Mouse (Mus musculus): ENCODE measurements at regions not wholly inside any gene's neighbourhood (a gene's known extent, or its start where the extent isn't known, plus 50 kb on each side); places are given as distances from the start of the nearest gene placed in this dataset.
A peak's percentile ranks its signal among the peaks of the same experiment; 100 is the strongest.

DNA sequence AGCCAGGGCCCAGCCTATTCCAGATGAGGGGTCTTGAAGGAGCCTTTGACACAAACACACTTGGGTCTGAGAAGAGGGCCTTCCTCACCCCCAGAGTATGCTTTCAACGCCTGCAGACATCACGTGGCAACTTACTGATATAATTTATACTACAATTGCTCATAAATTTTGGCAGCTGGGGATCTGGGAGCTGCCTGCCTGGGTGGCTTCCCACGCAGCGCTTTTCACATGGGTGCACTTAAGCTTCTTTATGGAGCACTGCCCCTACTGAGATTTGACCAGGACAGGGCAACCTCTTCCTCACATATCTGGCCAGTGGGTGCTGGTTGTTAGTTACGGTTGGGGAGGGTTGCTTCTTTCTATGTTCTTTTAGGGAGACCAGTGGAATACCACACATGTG, 61.6 kb downstream of the Spesp1 start:
- no peak for ATAC-seq
- Histone ChIP-seq H3K4me3 (ENCODE audit: low read length) (no peak overlapping the region), H3K27me3 (replicated peaks; ENCODE audit: control insufficient read depth, insufficient read depth, low read length) (no peaks in the 10 kb centered on the region), H3K27ac (ENCODE audit: low read length) (no peak overlapping the region), H3K4me2 (ENCODE audit: low read depth, low read length) (no peak overlapping the region), H3K4me1 (ENCODE audit: control insufficient read depth, insufficient read depth, low read length) (peaks cover 10% of the 10 kb centered on the region), H3K9me3 (ENCODE audit: control insufficient read depth, low read length) (no peaks in the 10 kb centered on the region), H3K9ac (ENCODE audit: low read depth, low read length) (no peak overlapping the region), H3K36me3 (ENCODE audit: control insufficient read depth, insufficient read depth, low read length) (no peaks in the 10 kb centered on the region)
- 52% methylated on average over 5 of the region's 5 CpGs for WGBS

DNA sequence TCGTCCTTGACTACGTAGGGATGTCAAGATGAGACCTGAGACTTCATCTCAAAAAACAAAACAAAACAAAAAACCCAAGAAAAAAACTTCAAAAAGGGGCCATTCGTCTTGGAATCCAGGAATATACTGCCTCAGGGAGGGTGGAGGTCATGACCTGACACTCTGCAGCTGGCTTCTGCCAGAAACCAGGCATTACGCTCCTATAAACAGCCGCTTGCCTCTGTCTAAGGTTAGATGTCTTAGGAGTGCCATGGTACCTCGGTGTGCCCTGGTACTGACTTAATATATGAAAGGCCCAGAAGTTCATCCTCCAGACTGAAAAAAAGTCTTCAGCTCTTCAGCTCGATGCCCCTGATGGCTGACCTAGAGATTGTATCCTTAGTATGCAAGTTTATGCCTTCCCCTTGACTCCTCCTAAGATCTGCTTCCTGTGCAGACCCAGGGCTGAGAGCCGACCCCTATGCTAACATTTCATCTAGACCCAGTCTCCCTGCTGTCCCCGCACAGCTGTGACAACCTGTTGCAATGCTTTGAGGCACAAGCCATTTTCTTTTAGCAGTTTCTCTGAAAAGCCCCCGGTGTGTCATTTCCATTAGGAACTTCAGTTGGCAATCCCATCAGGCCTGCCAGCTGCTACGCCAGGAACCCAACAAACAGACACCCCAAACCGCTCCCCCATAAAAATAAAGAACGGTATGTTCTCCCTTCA, 66.7 kb downstream of the Spesp1 start:
- 59% methylated on average over 13 of the region's 13 CpGs for WGBS
- no peaks in the 10 kb centered on the region for H3K27me3 ChIP-seq (replicated peaks; ENCODE audit: control insufficient read depth, insufficient read depth, low read length)
- H3K36me3 ChIP-seq (ENCODE audit: control insufficient read depth, insufficient read depth, low read length), result no peaks in the 10 kb centered on the region
- H3K27ac ChIP-seq (ENCODE audit: low read length), result no peak overlapping the region
- no peaks in the 10 kb centered on the region for H3K9me3 ChIP-seq (ENCODE audit: control insufficient read depth, low read length)
- H3K4me1 ChIP-seq (ENCODE audit: control insufficient read depth, insufficient read depth, low read length), result peaks cover 3% of the 10 kb centered on the region; the same call in 1 of the 2 replicates
- H3K4me2 ChIP-seq (ENCODE audit: low read depth, low read length), result no peak overlapping the region
- no peak for ATAC-seq
- no peak overlapping the region for H3K9ac ChIP-seq (ENCODE audit: low read depth, low read length)
- no peak overlapping the region for H3K4me3 ChIP-seq (ENCODE audit: low read length)

DNA sequence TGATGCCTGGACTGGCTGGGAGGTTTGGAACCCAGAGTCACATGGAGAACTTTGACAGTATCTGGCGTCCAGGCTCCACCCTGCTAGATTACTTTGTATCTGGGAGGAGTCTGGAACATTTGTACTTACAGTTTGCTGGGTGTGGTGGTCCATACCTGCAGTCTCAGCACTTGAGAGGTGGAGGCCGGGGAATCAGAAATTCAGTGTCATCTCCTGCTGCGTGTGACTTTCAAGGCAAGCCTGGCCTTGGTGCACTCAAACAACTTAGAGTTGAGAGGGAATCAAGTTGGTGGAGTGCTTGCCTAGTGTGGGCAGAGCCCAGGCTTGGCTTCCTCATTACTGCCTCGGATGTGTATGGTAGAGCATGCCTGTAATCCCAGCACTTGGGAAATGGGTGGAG, 67.5 kb downstream of the Spesp1 start:
- H3K4me1 ChIP-seq (ENCODE audit: control insufficient read depth, insufficient read depth, low read length), result no peaks in the 10 kb centered on the region
- H3K9me3 ChIP-seq (ENCODE audit: control insufficient read depth, low read length), result no peaks in the 10 kb centered on the region
- no peak for ATAC-seq

DNA sequence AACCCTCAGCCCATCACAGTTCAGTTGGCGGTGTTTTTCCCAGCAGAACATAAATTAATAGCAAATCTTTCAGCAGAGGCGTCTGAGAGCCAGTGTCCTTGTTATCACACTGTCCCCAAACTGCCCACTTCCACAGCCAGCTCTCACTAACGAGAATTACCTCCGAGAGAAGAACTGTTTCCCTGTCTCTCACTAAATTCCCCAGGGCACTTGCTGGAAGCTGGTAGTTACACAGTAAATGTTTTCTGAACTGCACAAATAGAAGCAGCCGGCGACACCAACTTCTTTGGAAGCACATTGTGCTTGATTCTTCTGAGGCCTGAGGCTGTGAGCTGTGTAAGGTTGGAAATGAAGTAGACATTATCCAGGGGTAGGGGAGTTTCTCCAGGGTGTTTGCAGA, 69.4 kb downstream of the Spesp1 start:
- no peak for ATAC-seq
- Histone ChIP-seq H3K27ac (ENCODE audit: low read length) (no peak overlapping the region), H3K4me1 (ENCODE audit: control insufficient read depth, insufficient read depth, low read length) (no peaks in the 10 kb centered on the region), H3K9ac (ENCODE audit: low read depth, low read length) (no peak overlapping the region), H3K4me3 (ENCODE audit: low read length) (no peak overlapping the region), H3K4me2 (ENCODE audit: low read depth, low read length) (no peak overlapping the region), H3K9me3 (ENCODE audit: control insufficient read depth, low read length) (no peaks in the 10 kb centered on the region), H3K27me3 (replicated peaks; ENCODE audit: control insufficient read depth, insufficient read depth, low read length) (no peaks in the 10 kb centered on the region), H3K36me3 (ENCODE audit: control insufficient read depth, insufficient read depth, low read length) (no peaks in the 10 kb centered on the region)
- 42% methylated on average over 6 of the region's 6 CpGs for WGBS

More for the DNA sequence above, 67.5 kb downstream of the Spesp1 start:
- Histone ChIP-seq H3K27me3 (replicated peaks; ENCODE audit: control insufficient read depth, insufficient read depth, low read length) (no peaks in the 10 kb centered on the region), H3K9ac (ENCODE audit: low read depth, low read length) (no peak overlapping the region), H3K4me2 (ENCODE audit: low read depth, low read length) (no peak overlapping the region), H3K4me3 (ENCODE audit: low read length) (no peak overlapping the region), H3K36me3 (ENCODE audit: control insufficient read depth, insufficient read depth, low read length) (no peaks in the 10 kb centered on the region), H3K27ac (ENCODE audit: low read length) (no peak overlapping the region)
- 64% methylated on average over 4 of the region's 4 CpGs for WGBS

DNA sequence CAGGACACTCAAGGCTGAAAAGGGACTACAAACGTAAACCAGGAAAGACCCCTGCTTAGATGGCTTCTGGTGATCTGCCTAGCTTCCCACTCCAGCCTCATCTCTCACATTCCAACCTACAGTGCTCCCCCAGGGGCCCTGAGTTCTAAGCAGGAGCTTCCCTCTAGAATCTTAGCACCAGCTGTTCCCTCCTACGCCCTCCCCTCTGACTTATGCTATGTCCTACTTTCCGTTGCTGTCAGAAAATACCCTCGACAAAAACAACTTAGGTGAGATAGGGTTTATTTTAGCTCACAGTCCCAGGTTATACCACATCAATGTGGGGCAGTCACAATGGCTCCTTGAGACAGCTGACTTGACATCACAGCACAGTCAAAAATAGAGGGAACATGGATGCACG, 71.2 kb downstream of the Spesp1 start:
- Histone ChIP-seq H3K9ac (ENCODE audit: low read depth, low read length) (no peak overlapping the region), H3K27me3 (replicated peaks; ENCODE audit: control insufficient read depth, insufficient read depth, low read length) (no peaks in the 10 kb centered on the region), H3K4me3 (ENCODE audit: low read length) (no peak overlapping the region), H3K36me3 (ENCODE audit: control insufficient read depth, insufficient read depth, low read length) (no peaks in the 10 kb centered on the region), H3K4me2 (ENCODE audit: low read depth, low read length) (no peak overlapping the region), H3K4me1 (ENCODE audit: control insufficient read depth, insufficient read depth, low read length) (no peaks in the 10 kb centered on the region), H3K9me3 (ENCODE audit: control insufficient read depth, low read length) (no peaks in the 10 kb centered on the region), H3K27ac (ENCODE audit: low read length) (no peak overlapping the region)
- no peak for ATAC-seq
- 87% methylated on average over 5 of the region's 5 CpGs for WGBS

DNA sequence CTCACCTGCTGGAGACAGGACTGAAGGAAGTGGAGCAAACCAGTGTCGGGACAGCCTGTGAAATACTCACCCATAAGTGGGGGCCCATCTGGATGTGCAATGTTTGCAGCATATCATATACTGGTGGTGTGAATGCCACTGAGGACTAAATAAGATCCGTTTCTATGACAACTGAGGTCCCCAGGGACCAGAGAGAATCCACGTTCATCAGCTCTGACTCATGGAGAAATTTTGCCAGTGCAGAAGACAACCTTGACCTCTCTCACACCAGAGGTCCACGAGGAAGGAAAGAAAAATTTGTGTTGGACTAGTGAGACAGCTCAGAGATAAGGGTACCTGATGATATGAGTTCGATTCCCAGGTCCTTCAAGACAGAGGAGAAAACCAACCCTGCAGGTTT, 73.6 kb downstream of the Spesp1 start:
- Histone ChIP-seq H3K27ac (ENCODE audit: low read length) (no peak overlapping the region), H3K4me2 (ENCODE audit: low read depth, low read length) (no peak overlapping the region), H3K4me1 (ENCODE audit: control insufficient read depth, insufficient read depth, low read length) (no peaks in the 10 kb centered on the region), H3K9me3 (ENCODE audit: control insufficient read depth, low read length) (no peaks in the 10 kb centered on the region), H3K36me3 (ENCODE audit: control insufficient read depth, insufficient read depth, low read length) (no peaks in the 10 kb centered on the region), H3K4me3 (ENCODE audit: low read length) (no peak overlapping the region), H3K27me3 (replicated peaks; ENCODE audit: control insufficient read depth, insufficient read depth, low read length) (no peaks in the 10 kb centered on the region), H3K9ac (ENCODE audit: low read depth, low read length) (no peak overlapping the region)
- WGBS, result 69% methylated on average over 5 of the region's 5 CpGs
- no peak for ATAC-seq

DNA sequence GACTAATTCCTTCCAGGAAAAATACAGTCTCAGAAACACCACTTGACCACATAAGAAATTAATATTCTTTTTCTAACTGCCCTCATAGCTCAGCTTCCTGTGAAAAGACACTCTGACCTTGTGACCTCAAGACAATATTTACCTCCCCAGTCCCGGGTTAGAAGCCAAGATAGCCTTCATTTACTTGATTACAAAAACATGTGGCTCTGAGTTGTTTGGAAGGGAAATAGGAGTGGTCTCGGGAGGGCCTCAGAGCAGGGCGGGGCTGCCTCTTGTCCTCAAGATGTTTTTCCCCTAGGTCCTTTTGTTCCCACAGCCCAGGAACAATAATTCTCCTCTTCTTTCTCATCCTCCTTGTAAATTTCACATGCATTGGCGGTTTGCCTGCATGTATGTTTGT, 76.7 kb downstream of the Spesp1 start:
- no peaks in the 10 kb centered on the region for H3K9me3 ChIP-seq (ENCODE audit: control insufficient read depth, low read length)
- no peak overlapping the region for H3K9ac ChIP-seq (ENCODE audit: low read depth, low read length)
- no peak overlapping the region for H3K27ac ChIP-seq (ENCODE audit: low read length)
- H3K4me1 ChIP-seq (ENCODE audit: control insufficient read depth, insufficient read depth, low read length), result no peaks in the 10 kb centered on the region
- 60% methylated on average over 4 of the region's 4 CpGs for WGBS
- ATAC-seq, result 0 out of 2 replicates have a peak, but pooled peaks have one; percentile 21
- H3K4me2 ChIP-seq (ENCODE audit: low read depth, low read length), result no peak overlapping the region
- H3K36me3 ChIP-seq (ENCODE audit: control insufficient read depth, insufficient read depth, low read length), result no peaks in the 10 kb centered on the region
- H3K27me3 ChIP-seq (replicated peaks; ENCODE audit: control insufficient read depth, insufficient read depth, low read length), result no peaks in the 10 kb centered on the region
- no peak overlapping the region for H3K4me3 ChIP-seq (ENCODE audit: low read length)

DNA sequence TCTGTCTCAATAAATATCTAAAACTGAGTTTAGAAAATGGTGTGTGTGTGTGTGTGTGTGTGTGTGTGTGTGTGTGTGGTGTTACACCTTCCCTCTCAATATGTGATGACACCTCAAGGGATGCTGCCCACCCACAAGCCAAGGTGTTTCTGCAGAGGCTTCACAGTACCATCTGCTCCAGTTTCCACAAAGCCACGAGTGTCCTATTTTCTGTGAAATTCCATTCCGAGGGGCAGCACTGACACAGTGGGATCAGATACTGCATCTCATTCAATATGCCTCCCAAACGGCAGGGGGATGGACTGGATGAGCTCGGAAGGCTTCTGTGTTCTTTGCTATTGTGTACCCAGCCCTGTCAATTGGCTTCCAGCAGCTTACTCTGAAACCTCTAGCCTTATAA, 78.5 kb downstream of the Spesp1 start:
- Histone ChIP-seq H3K27me3 (replicated peaks; ENCODE audit: control insufficient read depth, insufficient read depth, low read length) (no peaks in the 10 kb centered on the region), H3K4me1 (ENCODE audit: control insufficient read depth, insufficient read depth, low read length) (no peaks in the 10 kb centered on the region), H3K4me3 (ENCODE audit: low read length) (no peak overlapping the region), H3K4me2 (ENCODE audit: low read depth, low read length) (no peak overlapping the region), H3K9ac (ENCODE audit: low read depth, low read length) (no peak overlapping the region), H3K36me3 (ENCODE audit: control insufficient read depth, insufficient read depth, low read length) (no peaks in the 10 kb centered on the region), H3K9me3 (ENCODE audit: control insufficient read depth, low read length) (no peaks in the 10 kb centered on the region), H3K27ac (ENCODE audit: low read length) (no peak overlapping the region)
- WGBS, result 53% methylated on average over 4 of the region's 4 CpGs
- ATAC-seq, result no peak

DNA sequence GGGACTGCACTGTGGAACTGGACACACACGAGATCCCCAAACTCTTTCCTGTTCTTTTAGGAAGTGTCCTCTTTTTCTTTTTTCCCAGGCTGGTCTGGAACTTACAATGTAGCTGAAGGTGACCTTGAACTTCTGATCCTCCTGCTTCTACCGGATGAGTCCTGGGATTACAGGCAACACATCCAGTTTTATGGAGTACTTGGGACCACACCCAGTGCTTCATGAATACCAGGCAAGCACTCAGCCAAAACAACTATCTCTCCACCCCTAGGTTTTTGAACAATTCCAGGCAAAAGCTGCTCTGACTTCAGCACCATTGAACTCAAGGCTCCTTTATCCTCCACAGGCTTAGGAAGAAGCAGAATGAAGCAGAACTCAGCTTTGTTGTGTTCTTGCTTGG, 79.7 kb downstream of the Spesp1 start:
- H3K4me1 ChIP-seq (ENCODE audit: control insufficient read depth, insufficient read depth, low read length), result no peaks in the 10 kb centered on the region
- WGBS, result 73% methylated on average over 2 of the region's 2 CpGs
- ATAC-seq, result no peak
- H3K9me3 ChIP-seq (ENCODE audit: control insufficient read depth, low read length), result no peaks in the 10 kb centered on the region
- H3K27me3 ChIP-seq (replicated peaks; ENCODE audit: control insufficient read depth, insufficient read depth, low read length), result no peaks in the 10 kb centered on the region
- no peak overlapping the region for H3K4me2 ChIP-seq (ENCODE audit: low read depth, low read length)
- H3K9ac ChIP-seq (ENCODE audit: low read depth, low read length), result no peak overlapping the region
- H3K36me3 ChIP-seq (ENCODE audit: control insufficient read depth, insufficient read depth, low read length), result no peaks in the 10 kb centered on the region
- H3K4me3 ChIP-seq (ENCODE audit: low read length), result no peak overlapping the region
- no peak overlapping the region for H3K27ac ChIP-seq (ENCODE audit: low read length)

DNA sequence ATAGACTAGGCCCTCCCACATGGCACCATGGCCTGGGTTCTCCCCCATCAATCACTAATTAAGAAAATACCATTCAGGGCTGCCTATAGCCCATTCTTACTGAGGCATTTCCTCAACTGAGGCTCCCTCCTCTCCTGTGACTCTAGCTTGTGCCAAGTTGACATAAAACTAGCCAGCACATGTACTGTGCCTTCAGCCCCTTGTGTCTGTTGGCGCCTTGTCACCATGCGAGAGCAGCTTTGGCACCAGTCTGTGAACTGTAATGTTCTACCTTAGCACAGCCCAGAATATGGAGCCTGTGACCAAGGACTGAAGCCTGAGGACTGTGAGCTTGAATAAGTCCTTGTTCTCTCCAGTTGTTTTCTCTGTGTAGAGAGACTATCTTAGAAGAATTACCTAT, 75.0 kb upstream of the Glce start:
- H3K9ac ChIP-seq (ENCODE audit: low read depth, low read length), result no peak overlapping the region
- ATAC-seq, result no peak
- peaks cover 5% of the 10 kb centered on the region for H3K4me1 ChIP-seq (ENCODE audit: control insufficient read depth, insufficient read depth, low read length)
- no peak overlapping the region for H3K4me2 ChIP-seq (ENCODE audit: low read depth, low read length)
- WGBS, result 94% methylated on average over 2 of the region's 2 CpGs
- no peak overlapping the region for H3K4me3 ChIP-seq (ENCODE audit: low read length)
- no peak overlapping the region for H3K27ac ChIP-seq (ENCODE audit: low read length)
- no peaks in the 10 kb centered on the region; the same call in 1 of the 2 replicates for H3K27me3 ChIP-seq (replicated peaks; ENCODE audit: control insufficient read depth, insufficient read depth, low read length)
- no peaks in the 10 kb centered on the region for H3K36me3 ChIP-seq (ENCODE audit: control insufficient read depth, insufficient read depth, low read length)
- H3K9me3 ChIP-seq (ENCODE audit: control insufficient read depth, low read length), result no peaks in the 10 kb centered on the region

Data from intestine, embryonic 16.5 days (tissue).